Mouse (Mus musculus) embryonic stem cell, embryonic (primary cell): ENCODE data around the gene Yjefn3.

Experiments
- CTCF ChIA-PET, 4 experiments: fragments of 300-600 bp in 2 of 4; fragments of 350-600 bp in 2 of 4; sonication (Branson Sonifier 250); formaldehyde crosslinking; loops; one replicate each; lab custom pipeline; 2022; ENCODE audit warnings: inconsistent platforms in 2 of 4; lab: Charles Lee
- POLR2A ChIA-PET, 4 experiments: fragments of 300-600 bp in 2 of 4; fragments of 350-600 bp in 2 of 4; sonication (Branson Sonifier 250); formaldehyde crosslinking; loops; one replicate each; lab custom pipeline; 2022; ENCODE audit warnings: antibody characterized with exemption in 4 of 4, inconsistent platforms in 1 of 4; lab: Charles Lee

The Yjefn3 gene

DNA sequence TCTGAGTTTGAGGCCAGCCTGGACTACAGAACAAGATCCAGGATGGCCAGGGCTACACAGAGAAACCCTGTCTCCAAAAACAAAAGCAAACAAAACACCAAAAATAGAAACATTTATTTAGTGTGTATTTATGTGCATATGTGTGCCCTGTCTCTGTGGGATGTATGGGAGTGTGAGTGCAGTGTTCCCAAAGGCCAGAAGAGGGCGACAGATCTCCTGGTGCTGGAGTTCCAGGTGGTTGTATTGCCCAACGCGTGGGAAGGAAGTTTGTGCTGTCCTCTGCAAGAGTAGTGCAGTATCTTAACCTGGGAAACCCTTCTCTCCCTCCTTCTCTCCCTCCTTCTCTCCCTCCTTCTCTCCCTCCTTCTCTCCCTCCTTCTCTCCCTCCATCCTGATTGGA, 52.6 kb downstream of the Yjefn3 start:
- ChIA-PET POLR2A (interaction anchor here in 3 of 4 experiments (0.7 to 6.6 kb wide), 18 partner anchors 11 to 434 kb away, joined by 3 to 73 read pairs (median 5); partner anchors contain the start of genes Pbx4 (in 1 of the 3), Yjefn3 (in 1 of the 3) and Zfp963 (in 1 of the 3)), CTCF (interaction anchor here in 2 of 4 experiments (1.2 to 2.0 kb wide), 2 partner anchors 11 kb away, joined by 10 to 12 read pairs; no protein-coding TSS in a partner anchor)

DNA sequence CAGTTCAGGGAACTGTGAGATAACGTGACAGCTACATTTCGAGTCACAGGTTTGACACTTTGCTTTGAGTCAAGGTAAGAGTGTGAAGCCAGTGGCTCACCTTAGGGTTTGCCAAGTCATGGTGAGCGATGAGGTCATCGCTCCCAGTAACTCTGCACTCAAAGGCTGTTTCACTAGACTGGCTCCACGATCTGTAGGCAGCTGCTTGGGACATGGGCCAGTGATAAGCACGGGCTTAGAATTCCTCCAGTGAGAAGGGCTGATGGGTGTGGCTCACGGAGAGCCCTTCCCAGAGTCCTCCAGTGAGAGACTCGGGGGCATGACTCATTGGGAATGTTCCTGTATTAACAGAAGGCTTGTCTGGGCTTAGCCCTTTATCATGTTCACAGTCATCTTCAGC, 53.6 kb downstream of the Yjefn3 start:
- ChIA-PET CTCF (interaction anchor here in 3 of 4 experiments (0.5 to 1.5 kb wide), 9 partner anchors 10 to 1828 kb away, joined by 3 to 4 read pairs (median 3); partner anchors contain the start of genes Homer3 (in 1 of the 3), Lpar2 (in 1 of the 3) and Zfp868 (in 1 of the 3)), POLR2A (interaction anchor here in 3 of 4 experiments (0.6 to 6.6 kb wide), 41 partner anchors 9 to 322 kb away, joined by 3 to 73 read pairs (median 5); partner anchors contain the start of genes Pbx4 (in 3 of the 3), Zfp963 (in 3 of the 3), Lpar2 (in 2 of the 3) and Zfp868 (in 2 of the 3))

DNA sequence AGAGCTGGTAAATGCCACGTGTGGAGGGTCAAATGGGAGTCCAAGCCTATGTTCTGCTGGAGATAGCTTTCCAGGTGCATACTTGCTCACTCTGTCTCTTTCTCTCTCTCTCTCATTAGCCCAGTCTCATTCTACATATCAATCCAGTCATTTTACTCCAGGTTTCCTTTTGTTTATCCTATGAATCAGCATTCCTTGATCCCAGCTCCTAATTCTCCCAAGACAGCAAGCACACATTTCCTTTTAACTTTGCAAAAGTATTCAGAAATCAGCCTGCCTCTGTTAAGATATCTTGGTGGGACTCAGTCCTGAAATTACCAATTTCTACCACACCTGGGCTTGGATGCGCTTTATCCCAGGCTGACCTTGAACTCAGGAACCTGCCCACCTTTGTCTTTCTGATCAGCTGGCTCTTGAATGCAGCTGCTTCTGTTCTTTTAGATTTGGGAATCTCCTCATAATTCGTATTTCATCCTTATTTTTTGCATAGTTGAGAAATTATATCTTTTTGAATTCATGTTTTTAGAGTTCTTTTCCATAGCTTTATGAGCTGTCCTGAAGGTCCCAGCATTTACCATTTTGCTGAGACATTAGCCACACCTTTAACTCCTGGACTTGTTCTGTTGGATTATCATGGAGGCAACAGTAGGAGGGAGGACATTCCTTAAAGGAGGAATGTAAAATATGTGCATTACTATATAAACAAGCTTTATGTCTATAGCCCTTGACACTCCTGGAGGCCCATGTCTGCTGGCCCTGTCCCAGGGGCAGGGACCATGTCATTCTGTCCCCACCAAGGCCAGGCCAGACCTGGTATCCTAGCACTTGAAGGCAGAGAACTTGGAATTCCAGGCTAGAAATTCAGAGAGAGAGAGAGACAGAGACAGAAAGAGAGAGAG, 55.1 kb downstream of the Yjefn3 start:
- CTCF ChIA-PET = interaction anchor here in 1 of 4 experiments (1.2 kb wide), 1 partner anchor 13 kb away, joined by 9 read pairs; no protein-coding TSS in a partner anchor
- POLR2A ChIA-PET = interaction anchor here (0.5 to 6.6 kb wide), 48 partner anchors 7 to 850 kb away, joined by 3 to 73 read pairs (median 4); partner anchors contain the start of genes Zfp868 (in 4 of the 4), Pbx4 (in 3 of the 4), Lpar2 (in 2 of the 4) and Zfp963 (in 2 of the 4)
